Mouse (Mus musculus) lung, embryonic 14.5 days (tissue): ENCODE measurements around the gene Dlgap1. TPM values are rescaled to one million over a fixed set of nuclear protein-coding genes. Genes with fewer than 3 reads are reported as not detected.

Experiments
- ATAC-seq: fragments of 200-750 bp; cut with Nextera tagmentation; 2 replicates; pipeline ENCODE4 v1.8.0; 2017; ENCODE audit warnings: mild to moderate bottlenecking, moderate TSS enrichment, moderate library complexity; ENCODE audit not compliant: insufficient read depth
- DNase-seq: peaks from one replicate; pipeline ENCODE4 v3.0.0-alpha.2; 2015
- H3K27ac ChIP-seq: fragments of 300-500 bp; sonication (generic); 2 replicates; pipeline ENCODE4 v1.5.1; 2014; ENCODE audit warnings: low read depth, mild to moderate bottlenecking, moderate library complexity
- H3K27me3 ChIP-seq: fragments of 300-500 bp; sonication (generic); 2 replicates; pipeline ENCODE4 v1.6.1; 2014; ENCODE audit warnings: low read length, control low read depth; ENCODE audit not compliant: insufficient read depth
- H3K36me3 ChIP-seq: fragments of 300-500 bp; sonication (generic); 2 replicates; pipeline ENCODE4 v1.6.1; 2014; ENCODE audit warnings: control low read depth; ENCODE audit not compliant: insufficient read depth
- H3K4me1 ChIP-seq: fragments of 300-500 bp; sonication (generic); 2 replicates; pipeline ENCODE4 v1.6.1; 2014; ENCODE audit warnings: antibody characterized with exemption, control low read depth; ENCODE audit not compliant: insufficient read depth
- H3K4me2 ChIP-seq: fragments of 300-500 bp; sonication (generic); 2 replicates; pipeline ENCODE4 v1.6.1; 2014; ENCODE audit warnings: mild to moderate bottlenecking
- H3K4me3 ChIP-seq: fragments of 300-500 bp; sonication (generic); 2 replicates; pipeline ENCODE4 v1.5.1; 2014; ENCODE audit warnings: low read depth, low read length
- H3K9ac ChIP-seq: fragments of 300-500 bp; sonication (generic); 2 replicates; pipeline ENCODE4 v1.6.1; 2014
- H3K9me3 ChIP-seq: fragments of 300-500 bp; sonication (generic); 2 replicates; pipeline ENCODE4 v1.6.1; 2016; ENCODE audit warnings: low read depth, low read length, control low read depth
- CTCF ChIP-seq: IDR thresholded peaks from 2 replicates; pipeline ENCODE4 v1.5.1; 2016; ENCODE audit warnings: antibody characterized with exemption, low read depth
- WGBS: fragments of 180-500 bp; shearing (Covaris S2); extraction: QIAGEN DNeasy Blood & Tissue Kit; methylation state at CpG from one replicate; pipeline ENCODE4 v1.1.7; 2014; 5-methylcytosine and 5-hydroxymethylcytosine counted together
- polyA plus RNA-seq: library from polyadenylated mRNA; unstranded; fragments of >200 nt; fragmentation: Nextera tagmentation; extraction: Ambion mirVana; gene quantifications from 2 replicates; pipeline ENCODE4 v1.2.1, GENCODE M21; 2014

Dlgap1 gene
- polyA plus RNA-seq, 1 experiment from 2014 or later: 1.1 TPM

- Histone ChIP-seq H3K36me3 (no peaks in the 10 kb centered on the region), H3K4me3 (no peak overlapping the region), H3K9me3 (no peaks in the 10 kb centered on the region), H3K4me2 (no peak overlapping the region), H3K27ac (no peak overlapping the region), H3K4me1 (no peaks in the 10 kb centered on the region), H3K9ac (no peak overlapping the region), H3K27me3 (no peaks in the 10 kb centered on the region)
- no peak for TF ChIP-seq CTCF
- no peak for ATAC-seq
- WGBS: 79% methylated on average over 2 of the region's 2 CpGs
- DNase-seq: no peak
These were observed 303.3 kb downstream of the Dlgap1 start for GRCm38 (mm10) chr17:70272125-70272524.

GRCm38 (mm10) chr17:70287708-70288107, 318.8 kb downstream of the Dlgap1 start:
- H3K36me3 ChIP-seq: no peaks in the 10 kb centered on the region
- H3K9me3 ChIP-seq: no peaks in the 10 kb centered on the region
- no peak overlapping the region for H3K4me2 ChIP-seq
- no peak overlapping the region for H3K9ac ChIP-seq
- no peak overlapping the region for H3K4me3 ChIP-seq
- no peak overlapping the region for H3K27ac ChIP-seq
- WGBS: 87% methylated on average over 2 of the region's 2 CpGs
- ATAC-seq (no peak), DNase-seq (no peak)
- no peaks in the 10 kb centered on the region for H3K4me1 ChIP-seq
- H3K27me3 ChIP-seq: no peaks in the 10 kb centered on the region
- no peak for TF ChIP-seq CTCF

GRCm38 (mm10) chr17:70294106-70294505, 325.2 kb downstream of the Dlgap1 start:
- no peak for TF ChIP-seq CTCF
- DNase-seq (no peak), ATAC-seq (no peak)
- H3K27ac ChIP-seq: no peak overlapping the region
- H3K27me3 ChIP-seq: no peaks in the 10 kb centered on the region
- no peak overlapping the region for H3K4me3 ChIP-seq
- no peaks in the 10 kb centered on the region for H3K36me3 ChIP-seq
- no peak overlapping the region for H3K4me2 ChIP-seq
- no peaks in the 10 kb centered on the region for H3K9me3 ChIP-seq
- H3K9ac ChIP-seq: no peak overlapping the region
- H3K4me1 ChIP-seq: no peaks in the 10 kb centered on the region
- WGBS: 71% methylated on average over 7 of the region's 7 CpGs

GRCm38 (mm10) chr17:70301941-70302478, 333.1 kb downstream of the Dlgap1 start:
- Histone ChIP-seq H3K4me2 (no peak overlapping the region), H3K4me3 (no peak overlapping the region), H3K27me3 (no peaks in the 10 kb centered on the region), H3K36me3 (no peaks in the 10 kb centered on the region), H3K27ac (no peak overlapping the region), H3K4me1 (no peaks in the 10 kb centered on the region), H3K9ac (no peak overlapping the region), H3K9me3 (no peaks in the 10 kb centered on the region)
- WGBS: 66% methylated on average over 9 of the region's 9 CpGs
- DNase-seq (no peak), ATAC-seq (no peak)
- no peak for TF ChIP-seq CTCF

- Histone ChIP-seq H3K4me3 (no peak overlapping the region), H3K9ac (no peak overlapping the region), H3K27me3 (no peaks in the 10 kb centered on the region), H3K36me3 (no peaks in the 10 kb centered on the region), H3K4me1 (no peaks in the 10 kb centered on the region), H3K27ac (no peak overlapping the region), H3K9me3 (no peaks in the 10 kb centered on the region), H3K4me2 (no peak overlapping the region)
- no peak for DNase-seq
- ATAC-seq: no peak
- WGBS: 70% methylated on average over 2 of the region's 2 CpGs
- no peak for TF ChIP-seq CTCF
These were observed 333.8 kb downstream of the Dlgap1 start for GRCm38 (mm10) chr17:70302656-70303055.

GRCm38 (mm10) chr17:70305021-70305420, 336.1 kb downstream of the Dlgap1 start:
- no peak for TF ChIP-seq CTCF
- H3K9ac ChIP-seq: no peak overlapping the region
- H3K36me3 ChIP-seq: no peaks in the 10 kb centered on the region
- no peaks in the 10 kb centered on the region for H3K27me3 ChIP-seq
- no peak for DNase-seq
- H3K4me2 ChIP-seq: no peak overlapping the region
- H3K4me3 ChIP-seq: no peak overlapping the region
- no peak overlapping the region for H3K27ac ChIP-seq
- WGBS: 79% methylated on average over 5 of the region's 5 CpGs
- ATAC-seq: no peak
- H3K9me3 ChIP-seq: no peaks in the 10 kb centered on the region
- no peaks in the 10 kb centered on the region for H3K4me1 ChIP-seq

- H3K27me3 ChIP-seq: no peaks in the 10 kb centered on the region
These were observed 338.7 kb downstream of the Dlgap1 start for GRCm38 (mm10) chr17:70307418-70308176.

More at GRCm38 (mm10) chr17:70307418-70308176, 338.7 kb downstream of the Dlgap1 start:
- H3K27ac ChIP-seq: no peak overlapping the region
- no peak for TF ChIP-seq CTCF
- H3K4me2 ChIP-seq: no peak overlapping the region
- H3K4me3 ChIP-seq: no peak overlapping the region
- ATAC-seq: no peak
- H3K4me1 ChIP-seq: no peaks in the 10 kb centered on the region
- 82% methylated on average over 11 of the region's 11 CpGs for WGBS
- no peaks in the 10 kb centered on the region for H3K9me3 ChIP-seq
- no peak for DNase-seq
- H3K36me3 ChIP-seq: no peaks in the 10 kb centered on the region
- no peak overlapping the region for H3K9ac ChIP-seq
